Mouse (Mus musculus) skeletal muscle tissue, adult 2 months (tissue): Measurements from ENCODE around the gene Myoc.

Experiments used
- DNase-seq: peaks from one replicate; pipeline ENCODE4 v3.0.0-alpha.2; 2012; ENCODE audit warnings: low read depth, low spot score

The Myoc gene

GRCm38 (mm10) chr1:162646083-162646686 lies 7.2 kb downstream of the Myoc start:
- no peak for DNase-seq

- DNase-seq: no peak
Measured at GRCm38 (mm10) chr1:162648416-162648815, 9.5 kb downstream of the Myoc start.

- no peak for DNase-seq
Measured at GRCm38 (mm10) chr1:162658119-162658518, 19.2 kb downstream of the Myoc start, which contains the start of gene Myocos. Myocos (minus strand) TSS chr1:162658219.

GRCm38 (mm10) chr1:162660276-162660860 lies 21.4 kb downstream of the Myoc start:
- DNase-seq: peak; percentile 67

- peak; percentile 70 for DNase-seq
Measured at GRCm38 (mm10) chr1:162664826-162665475, 26.0 kb downstream of the Myoc start.

- no peak for DNase-seq
Measured at GRCm38 (mm10) chr1:162665486-162666174, 26.7 kb downstream of the Myoc start.

- DNase-seq: no peak
Measured at GRCm38 (mm10) chr1:162693721-162694120, 54.8 kb downstream of the Myoc start.

GRCm38 (mm10) chr1:162697866-162698265 lies 58.9 kb downstream of the Myoc start:
- peak; percentile 74 for DNase-seq
